Mouse (Mus musculus) CD4-positive, CD25-positive, alpha-beta regulatory T cell (primary cell): Measurements from ENCODE around the gene Cyp1a1. TPM values are rescaled to one million over a fixed set of nuclear protein-coding genes. Genes with fewer than 3 reads are reported as not detected.

Experiments used
- polyA plus RNA-seq: library from polyadenylated mRNA; unstranded; fragments of 100-300 nt; shearing (Covaris generic); gene quantifications from one replicate; pipeline ENCODE4 v1.2.1, GENCODE M21; 2017

Gene Cyp1a1
- polyA plus RNA-seq, result 0.11 TPM

DNA sequence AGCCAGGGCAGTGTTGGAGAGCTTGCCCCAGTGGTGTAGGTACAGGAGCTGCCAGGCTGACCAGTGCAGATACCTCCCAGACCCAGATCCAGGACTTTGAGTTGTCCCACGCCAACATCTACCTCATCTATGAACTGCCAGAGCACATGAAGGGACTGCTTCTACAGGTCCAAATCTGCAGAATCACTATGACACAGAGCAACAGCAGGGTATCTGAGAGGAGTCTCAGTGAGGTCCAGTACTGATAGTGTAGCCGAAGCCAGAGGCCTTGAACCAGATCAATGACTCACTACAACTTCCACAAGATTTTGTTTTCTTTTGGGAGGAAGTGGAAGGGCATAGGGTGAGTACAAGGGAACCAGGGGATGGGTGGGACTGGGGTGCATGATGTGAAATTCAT, at the start of gene Cyp1a1:
Gene Cyp1a1, plus strand, starts transcription at position 178 of the 400 bp plus-strand sequence.

DNA sequence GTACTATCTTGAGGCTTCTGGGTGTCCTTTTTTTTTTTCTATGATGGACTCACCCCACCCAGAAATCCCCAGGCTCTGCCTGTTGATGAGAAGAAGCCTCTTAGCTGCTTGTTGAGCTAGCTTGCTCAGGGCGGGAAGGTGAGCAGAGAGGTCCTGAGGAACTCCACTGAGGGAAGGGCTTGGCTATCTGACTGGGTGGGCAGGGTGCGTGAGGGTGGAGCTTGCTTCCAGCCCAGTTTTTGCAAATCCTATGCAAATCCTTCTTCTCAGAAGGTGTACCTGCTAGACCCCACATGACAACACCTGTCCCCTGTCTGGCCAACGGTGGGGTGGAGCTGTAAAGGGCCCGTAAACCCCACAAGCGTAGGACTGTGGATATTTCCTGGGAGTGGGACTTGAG, 34.4 kb upstream of the Cyp1a1 start, which contains the start of gene Csk:
Gene Csk, minus strand, starts transcription at position 349 of the 400 bp plus-strand sequence.

DNA sequence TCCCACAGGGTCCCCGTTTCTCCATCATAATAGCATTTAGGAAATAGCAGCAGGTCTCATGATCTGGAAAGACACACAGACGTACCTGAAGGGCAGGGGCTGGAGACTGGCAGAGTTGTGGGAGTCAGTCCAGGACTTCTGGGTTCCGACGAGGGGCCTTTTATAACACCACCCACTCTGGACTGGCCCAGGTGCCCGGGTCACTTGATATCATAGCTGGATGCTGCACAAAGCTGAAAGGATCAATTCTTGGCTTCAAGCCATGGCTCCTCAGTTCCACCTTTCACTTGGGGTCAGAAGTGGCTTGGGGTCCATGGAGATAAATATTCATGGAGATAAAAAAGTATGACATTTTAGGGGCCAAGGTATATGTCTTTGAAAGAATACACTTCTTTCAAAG, 4.2 kb upstream of the Cyp1a1 start, which contains the start of gene Cyp1a2:
Gene Cyp1a2, minus strand, starts transcription at position 184 of the 400 bp plus-strand sequence.

DNA sequence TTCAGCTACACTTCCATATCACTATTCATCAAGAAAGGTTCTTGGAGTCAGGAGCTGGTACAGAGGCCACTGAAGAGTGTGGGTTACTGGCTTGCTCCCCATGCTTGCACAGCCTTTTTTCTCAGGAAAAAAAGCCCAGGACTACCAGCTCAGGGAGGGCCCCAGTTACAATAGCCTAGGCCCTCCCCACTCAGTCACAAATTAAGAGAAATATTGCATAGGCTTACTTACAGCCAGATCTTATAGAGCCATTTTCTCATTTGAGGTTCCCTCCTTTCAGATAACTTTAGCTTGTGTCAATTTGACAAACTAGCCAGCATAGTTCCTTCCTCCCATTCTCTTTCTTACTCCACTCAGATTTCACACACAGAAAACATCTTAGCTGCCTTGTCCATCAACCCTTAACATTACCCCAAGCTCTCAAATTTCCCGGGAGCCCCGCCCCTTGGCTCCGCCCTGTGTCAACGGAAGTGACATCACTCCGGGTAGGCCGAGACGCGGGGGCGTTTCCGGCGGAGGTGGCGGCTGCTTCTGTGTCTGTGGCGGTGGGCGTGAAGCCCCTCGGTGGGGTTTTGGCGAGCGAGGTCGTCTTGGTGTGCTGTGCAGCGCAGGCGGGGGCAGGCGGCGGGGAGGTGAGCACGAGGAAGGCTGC, 20.5 kb downstream of the Cyp1a1 start, which contains the start of gene Edc3:
Gene Edc3, plus strand, starts transcription at position 473 of the 652 bp plus-strand sequence.

Other genes starting within 250 kb of the Cyp1a1 start
- gene Ppcdc, start 247.8 kb upstream of the Cyp1a1 start, polyA plus RNA-seq, result 160 TPM
- 0.18 TPM for gene Scamp5, start 219.9 kb upstream of the Cyp1a1 start, polyA plus RNA-seq
- gene Rpp25, start 183.9 kb upstream of the Cyp1a1 start, polyA plus RNA-seq, result 0.34 TPM
- 325 TPM for gene Cox5a, start 166.7 kb upstream of the Cyp1a1 start, polyA plus RNA-seq
- gene Fam219b, start 150.4 kb upstream of the Cyp1a1 start, polyA plus RNA-seq, result 22.4 TPM
- 15.2 TPM for gene Mpi, start 135.2 kb upstream of the Cyp1a1 start, polyA plus RNA-seq
- gene Scamp2, start 127.0 kb upstream of the Cyp1a1 start, polyA plus RNA-seq, result 97.7 TPM
- 97.1 TPM for gene Ulk3, start 98.5 kb upstream of the Cyp1a1 start, polyA plus RNA-seq
- gene Cplx3, start 81.6 kb upstream of the Cyp1a1 start, polyA plus RNA-seq, result not detected
- 0.19 TPM for gene Lman1l, start 67.2 kb upstream of the Cyp1a1 start, polyA plus RNA-seq
- 187 TPM for gene Csk, start 34.3 kb upstream of the Cyp1a1 start, polyA plus RNA-seq
- not detected for gene Cyp1a2, start 4.2 kb upstream of the Cyp1a1 start, polyA plus RNA-seq
- gene Edc3, start 20.6 kb downstream of the Cyp1a1 start, polyA plus RNA-seq, result 41.3 TPM
- gene Clk3, start 77.9 kb downstream of the Cyp1a1 start, polyA plus RNA-seq, result 163 TPM
- 51.5 TPM for gene Arid3b, start 148.9 kb downstream of the Cyp1a1 start, polyA plus RNA-seq
- 104 TPM for gene Ubl7, start 223.1 kb downstream of the Cyp1a1 start, polyA plus RNA-seq